Mouse (Mus musculus) c-Kit-negative CD71-positive TER-119-positive erythroid progenitor cells, embryonic 14.5 days (primary cell): ENCODE data around the gene Drc1.

Source experiments
- DNase-seq: peaks from one replicate; pipeline ENCODE4 v3.0.0-alpha.2; 2013; ENCODE audit warnings: low read depth, low spot score

The Drc1 gene

GRCm38 (mm10) chr5:30415876-30416275 lies 134.7 kb downstream of the Drc1 start:
- no peak for DNase-seq
